Mouse (Mus musculus) heart, embryonic 13.5 days (tissue): ENCODE data around the gene Acbd4. TPM values are rescaled to one million over a fixed set of nuclear protein-coding genes. Genes with fewer than 3 reads are reported as not detected.
A peak's percentile ranks its signal among the peaks of the same experiment; 100 is the strongest.

Experiments
- ATAC-seq: fragments of 200-750 bp; cut with Nextera tagmentation; 2 replicates; pipeline ENCODE4 v1.8.0; 2017; ENCODE audit warnings: moderate TSS enrichment; ENCODE audit not compliant: insufficient number of reproducible peaks, low FRiP score, low TSS enrichment; ENCODE audit errors: extremely low read depth
- H3K27ac ChIP-seq: fragments of 300-500 bp; sonication (generic); replicated peaks from 2 replicates; pipeline ENCODE4 v1.5.1; 2015; ENCODE audit warnings: moderate library complexity, mild to moderate bottlenecking, inconsistent platforms
- H3K27me3 ChIP-seq: fragments of 300-500 bp; sonication (generic); replicated peaks from 2 replicates; pipeline ENCODE4 v1.6.1; 2015; ENCODE audit warnings: mild to moderate bottlenecking, inconsistent platforms
- H3K36me3 ChIP-seq: fragments of 300-500 bp; sonication (generic); 2 replicates; pipeline ENCODE4 v1.6.1; 2015; ENCODE audit warnings: mild to moderate bottlenecking, inconsistent platforms
- H3K4me1 ChIP-seq: fragments of 300-500 bp; sonication (generic); 2 replicates; pipeline ENCODE4 v1.6.1; 2015; ENCODE audit warnings: inconsistent platforms
- H3K4me2 ChIP-seq: fragments of 300-500 bp; sonication (generic); 2 replicates; pipeline ENCODE4 v1.6.1; 2015; ENCODE audit warnings: inconsistent platforms, mild to moderate bottlenecking, moderate library complexity
- H3K4me3 ChIP-seq: fragments of 300-500 bp; sonication (generic); 2 replicates; pipeline ENCODE4 v1.5.1; 2015; ENCODE audit warnings: moderate library complexity, mild to moderate bottlenecking, inconsistent platforms
- H3K9ac ChIP-seq: fragments of 300-500 bp; sonication (generic); 2 replicates; pipeline ENCODE4 v1.6.1; 2015; ENCODE audit warnings: inconsistent platforms, mild to moderate bottlenecking, moderate library complexity
- H3K9me3 ChIP-seq: fragments of 300-500 bp; sonication (generic); 2 replicates; pipeline ENCODE4 v1.6.1; 2016; ENCODE audit warnings: inconsistent platforms
- WGBS: fragments of 180-500 bp; shearing (Covaris S2); methylation state at CpG from one replicate; pipeline ENCODE4 v1.1.7; 2015; ENCODE audit warnings: mixed read lengths; 5-methylcytosine and 5-hydroxymethylcytosine counted together
- polyA plus RNA-seq: library from polyadenylated mRNA; unstranded; fragments of >200 nt; fragmentation: Nextera tagmentation; extraction: Ambion mirVana; gene quantifications from 2 replicates; pipeline ENCODE4 v1.2.1, GENCODE M21; 2015

Gene Acbd4
- polyA plus RNA-seq, 1 experiment from 2014 or later, result 12.0 TPM

- Histone ChIP-seq H3K4me1 (peaks cover 44% of the 10 kb centered on the region), H3K4me3 (peak overlapping the region; percentile 73), H3K9ac (peak overlapping the region; percentile 91), H3K36me3 (no peaks in the 10 kb centered on the region), H3K27me3 (peaks cover 3% of the 10 kb centered on the region; the same call in 1 of the 2 replicates), H3K27ac (peak overlapping the region; percentile 92), H3K4me2 (peak overlapping the region; percentile 82), H3K9me3 (no peaks in the 10 kb centered on the region)
- peak; percentile 65 for ATAC-seq
- 1% methylated on average over 34 of the region's 34 CpGs for WGBS
Measured at GRCm38 (mm10) chr11:103115163-103116007, 13.9 kb downstream of the Acbd4 start.

- WGBS, result under 1% methylated on average over 53 of the region's 53 CpGs
Measured at GRCm38 (mm10) chr11:103116008-103116818, 14.7 kb downstream of the Acbd4 start, which contains the start of gene Hexim1. Gene Hexim1 (plus strand): TSS chr11:103116231.

GRCm38 (mm10) chr11:103116959-103117590, 15.6 kb downstream of the Acbd4 start:
- no peak for ATAC-seq
- H3K27me3 ChIP-seq, result no peaks in the 10 kb centered on the region
- under 1% methylated on average over 35 of the region's 35 CpGs for WGBS

More at GRCm38 (mm10) chr11:103116008-103116818, 14.7 kb downstream of the Acbd4 start, which contains the start of gene Hexim1:
- Histone ChIP-seq H3K4me1 (peaks cover 43% of the 10 kb centered on the region), H3K4me3 (peak within 1 kb of the TSS; percentile 73), H3K9ac (peak within 1 kb of the TSS; percentile 92), H3K36me3 (no peaks in the 10 kb centered on the region), H3K27ac (peak within 1 kb of the TSS; percentile 92), H3K9me3 (no peaks in the 10 kb centered on the region), H3K4me2 (peak within 1 kb of the TSS; percentile 93), H3K27me3 (no peaks in the 10 kb centered on the region)
- peak; percentile 91 for ATAC-seq

GRCm38 (mm10) chr11:103117591-103118009, 16.1 kb downstream of the Acbd4 start:
- ATAC-seq, result no peak
- H3K9ac ChIP-seq, result peak overlapping the region; percentile 92
- H3K36me3 ChIP-seq, result no peaks in the 10 kb centered on the region
- H3K4me1 ChIP-seq, result peaks cover 29% of the 10 kb centered on the region
- H3K9me3 ChIP-seq, result no peaks in the 10 kb centered on the region
- H3K27ac ChIP-seq, result peak overlapping the region; percentile 88
- peak overlapping the region; percentile 73 for H3K4me3 ChIP-seq
- H3K4me2 ChIP-seq, result peak overlapping the region; percentile 93
- WGBS, result under 1% methylated on average over 38 of the region's 38 CpGs
- H3K27me3 ChIP-seq, result no peaks in the 10 kb centered on the region

More at GRCm38 (mm10) chr11:103116959-103117590, 15.6 kb downstream of the Acbd4 start:
- peak overlapping the region; percentile 93 for H3K4me2 ChIP-seq
- H3K9me3 ChIP-seq, result no peaks in the 10 kb centered on the region
- H3K4me1 ChIP-seq, result peaks cover 35% of the 10 kb centered on the region
- peak overlapping the region; percentile 92 for H3K9ac ChIP-seq
- H3K36me3 ChIP-seq, result no peaks in the 10 kb centered on the region
- H3K27ac ChIP-seq, result peak overlapping the region; percentile 88
- H3K4me3 ChIP-seq, result peak overlapping the region; percentile 73

GRCm38 (mm10) chr11:103118866-103119265, 17.4 kb downstream of the Acbd4 start:
- H3K9me3 ChIP-seq, result no peaks in the 10 kb centered on the region
- H3K4me3 ChIP-seq, result peak overlapping the region; percentile 73
- H3K27ac ChIP-seq, result no peak overlapping the region
- H3K4me1 ChIP-seq, result peaks cover 23% of the 10 kb centered on the region
- 91% methylated on average over 2 of the region's 2 CpGs for WGBS
- peak overlapping the region; percentile 92; the same call in 1 of the 2 replicates for H3K9ac ChIP-seq
- H3K27me3 ChIP-seq, result no peaks in the 10 kb centered on the region
- peak overlapping the region; percentile 93 for H3K4me2 ChIP-seq
- no peaks in the 10 kb centered on the region for H3K36me3 ChIP-seq
- ATAC-seq, result no peak

- Histone ChIP-seq H3K27me3 (no peaks in the 10 kb centered on the region), H3K9ac (no peak overlapping the region), H3K36me3 (no peaks in the 10 kb centered on the region), H3K4me3 (0 out of 2 replicates have a peak overlapping the region, but pooled peaks have one; percentile 6), H3K27ac (no peak overlapping the region), H3K4me1 (peaks cover 20% of the 10 kb centered on the region), H3K4me2 (peak overlapping the region; percentile 93; the same call in 1 of the 2 replicates), H3K9me3 (no peaks in the 10 kb centered on the region)
- no peak for ATAC-seq
- WGBS, result 45% methylated on average over 5 of the region's 5 CpGs
Measured at GRCm38 (mm10) chr11:103119609-103120008, 18.1 kb downstream of the Acbd4 start.

- Histone ChIP-seq H3K4me2 (0 out of 2 replicates have a peak overlapping the region, but pooled peaks have one; percentile 11), H3K9ac (no peak overlapping the region), H3K27ac (no peak overlapping the region), H3K9me3 (no peaks in the 10 kb centered on the region), H3K27me3 (no peaks in the 10 kb centered on the region), H3K36me3 (no peaks in the 10 kb centered on the region), H3K4me1 (peaks cover 19% of the 10 kb centered on the region), H3K4me3 (no peak overlapping the region)
- WGBS, result 52% methylated on average over 5 of the region's 5 CpGs
- ATAC-seq, result no peak
Measured at GRCm38 (mm10) chr11:103120315-103120714, 18.8 kb downstream of the Acbd4 start.

- H3K27ac ChIP-seq, result peak within 1 kb of the TSS; percentile 100
- peak; percentile 17; the same call in 1 of the 2 replicates for ATAC-seq
- under 1% methylated on average over 39 of the region's 39 CpGs for WGBS
- H3K9me3 ChIP-seq, result no peaks in the 10 kb centered on the region
- H3K4me3 ChIP-seq, result peak within 1 kb of the TSS; percentile 98
- peak within 1 kb of the TSS; percentile 88 for H3K4me2 ChIP-seq
- peaks cover 2% of the 10 kb centered on the region; the same call in 1 of the 2 replicates for H3K36me3 ChIP-seq
- H3K9ac ChIP-seq, result peak within 1 kb of the TSS; percentile 100
- peaks cover 54% of the 10 kb centered on the region for H3K4me1 ChIP-seq
- no peaks in the 10 kb centered on the region for H3K27me3 ChIP-seq
Measured at GRCm38 (mm10) chr11:103131701-103132575, 30.5 kb downstream of the Acbd4 start, which contains the start of gene Hexim2. Gene Hexim2 (plus strand): TSS chr11:103132429.

- Histone ChIP-seq H3K9me3 (no peaks in the 10 kb centered on the region), H3K4me1 (peaks cover 54% of the 10 kb centered on the region), H3K4me3 (peak overlapping the region; percentile 98), H3K36me3 (peaks cover 2% of the 10 kb centered on the region; the same call in 1 of the 2 replicates), H3K27ac (peak overlapping the region; percentile 100), H3K9ac (peak overlapping the region; percentile 100), H3K4me2 (peak overlapping the region; percentile 88), H3K27me3 (no peaks in the 10 kb centered on the region)
- under 1% methylated on average over 58 of the region's 58 CpGs for WGBS
- ATAC-seq, result peak; percentile 86
Measured at GRCm38 (mm10) chr11:103132576-103133455, 31.3 kb downstream of the Acbd4 start.
